Comparison of ENCODE assay signal across 16 mouse cellular contexts in genomic region chr5:72791789-72792188, GRCm38 (mm10). TPM values are rescaled to one million over a fixed set of nuclear protein-coding genes. Genes with fewer than 3 reads are reported as not detected.
DNase-seq lines count a peak whose midpoint lies in the region; ATAC-seq and TF ChIP-seq lines count a peak whose summit lies in the region.
"Had no signal": no experiment of that assay in that cellular context is flagged by ENCODE, and none has a peak within 500 bp of the region (broad histone marks: within the 10 kb centered on the region; RNA-seq: fewer than 3 reads in every experiment).

No protein-coding gene starts in this region.

- no peak overlapping the region for H3K4me3 ChIP-seq in intestine, postnatal 0 days (ENCODE audit: low read depth, low read length)
- no peak overlapping the region for H3K4me3 ChIP-seq in kidney, postnatal 0 days (replicated peaks; ENCODE audit: low read depth, low read length)
- H3K4me3 ChIP-seq in macrophage (ENCODE audit: inconsistent target) = no peak overlapping the region

- WGBS in intestine, postnatal 0 days = 3% methylated on average over 6 of the region's 6 CpGs
- WGBS in kidney, postnatal 0 days = 7% methylated on average over 6 of the region's 6 CpGs
- 61% methylated on average over 4 of the region's 6 CpGs for WGBS in macrophage (ENCODE audit: missing documents)

- H3K4me2 ChIP-seq in intestine, postnatal 0 days (replicated peaks; ENCODE audit: low read depth) = no peak overlapping the region
- H3K4me2 ChIP-seq in kidney, postnatal 0 days (ENCODE audit: low read length) = no peak overlapping the region

- no peak for DNase-seq in frontal cortex, postnatal 36 days (ENCODE audit: low spot score in 2 of 2)
- peak; percentile 67 for DNase-seq in kidney, postnatal 0 days (ENCODE audit: low spot score)
- DNase-seq in c-Kit-positive CD71-positive TER-119-positive erythroid progenitor cells, embryonic 14.5 days (ENCODE audit: low spot score) = no peak
- DNase-seq in yolk sac, embryonic 10.5 days (ENCODE audit: low spot score) = no peak
- no peak for DNase-seq in thymus, postnatal 14 days
- DNase-seq: adrenal gland, postnatal 25 days; cerebellum, adult 9-11 months; liver, postnatal 0 days; midbrain, embryonic 14.5 days; thymus, postnatal 4 days had no signal

- no peaks in the 10 kb centered on the region for H3K9me3 ChIP-seq in intestine, postnatal 0 days (ENCODE audit: control insufficient read depth)
- no peaks in the 10 kb centered on the region for H3K9me3 ChIP-seq in kidney, postnatal 0 days (replicated peaks; ENCODE audit: low read length)

- peaks cover 81% of the 10 kb centered on the region for H3K79me2 ChIP-seq in macrophage (ENCODE audit: inconsistent target)

- H3K27me3 ChIP-seq in intestine, postnatal 0 days (replicated peaks; ENCODE audit: control insufficient read depth, insufficient read depth, low read length) = no peaks in the 10 kb centered on the region
- no peaks in the 10 kb centered on the region for H3K27me3 ChIP-seq in kidney, postnatal 0 days (ENCODE audit: insufficient read depth, low read length)
- H3K27me3 ChIP-seq: CH12.LX had no signal

- peak; percentile 65 for ATAC-seq in frontal cortex, adult (ENCODE audit: low TSS enrichment)
- peak; percentile 57; the same call in 1 of the 2 replicates for ATAC-seq in intestine, postnatal 0 days
- peak; percentile 93 for ATAC-seq in kidney, postnatal 0 days (replicated peaks; ENCODE audit: low FRiP score, low read depth)
- ATAC-seq: liver, postnatal 0 days had no signal

- peaks cover 4% of the 10 kb centered on the region; the same call in 1 of the 2 replicates for H3K4me1 ChIP-seq in intestine, postnatal 0 days (replicated peaks; ENCODE audit: control insufficient read depth, insufficient read depth, low read length)
- no peaks in the 10 kb centered on the region; the same call in 1 of the 2 replicates for H3K4me1 ChIP-seq in kidney, postnatal 0 days (replicated peaks; ENCODE audit: insufficient read depth, low read length)

- no peak overlapping the region for H3K27ac ChIP-seq in intestine, postnatal 0 days (ENCODE audit: low read depth, low read length)
- peak overlapping the region; percentile 47; the same call in 1 of the 2 replicates for H3K27ac ChIP-seq in kidney, postnatal 0 days
- 0 out of 2 replicates have a peak overlapping the region, but pooled peaks have one; percentile 10 for H3K27ac ChIP-seq in macrophage

- H3K36me3 ChIP-seq in intestine, postnatal 0 days (ENCODE audit: control insufficient read depth, insufficient read depth) = no peaks in the 10 kb centered on the region
- no peaks in the 10 kb centered on the region for H3K36me3 ChIP-seq in kidney, postnatal 0 days (ENCODE audit: insufficient read depth, low read length)
- H3K36me3 ChIP-seq in macrophage (ENCODE audit: inconsistent target) = peaks cover 20% of the 10 kb centered on the region

- H3K9ac ChIP-seq in intestine, postnatal 0 days (ENCODE audit: low read depth, low read length) = no peak overlapping the region
- H3K9ac ChIP-seq in kidney, postnatal 0 days (ENCODE audit: low read depth, low read length) = no peak overlapping the region
- H3K9ac ChIP-seq: liver, postnatal 0 days had no signal

- TF ChIP-seq CTCF in intestine, postnatal 0 days (IDR thresholded peaks at IDR 0.05; ENCODE audit: low read depth) = no peak
- no peak for TF ChIP-seq CTCF in kidney, postnatal 0 days (IDR thresholded peaks at IDR 0.05; ENCODE audit: low read depth)

RNA-seq across cellular contexts. Expression of gene Txk, which starts 39.2 kb away (rescaled TPM):
- 0.39 and 0.44 TPM in 2 replicates for polyA plus RNA-seq in intestine, postnatal 0 days (2015; fragmentation: Nextera tagmentation; extraction: Ambion mirVana)
- polyA plus RNA-seq in kidney, postnatal 0 days (2015; fragmentation: Nextera tagmentation; extraction: Ambion mirVana) = 0.45 and 0.78 TPM in 2 replicates
- total RNA-seq in macrophage (2018; cell fraction: chromatin; rRNA removed) = 10 to 100 TPM in 10 of 26 experiments, 1 to 10 TPM in 16; 2.0 to 22.4 (median 7.5) TPM
- under 1 TPM; 0.03 to 0.77 (median 0.22) TPM for total RNA-seq in macrophage (2018; cell fraction: cytosol; rRNA removed)
- total RNA-seq in macrophage (2018; cell fraction: nucleus; rRNA removed) = 10 to 100 TPM in 5 of 26 experiments, 1 to 10 TPM in 21; 1.2 to 19.6 (median 6.6) TPM
- 0.06 to 0.37 TPM (median 0.27 TPM) in 3 replicates for polyA plus RNA-seq in macrophage (2018)
- total RNA-seq: adrenal gland, postnatal 25 days; layer of hippocampus, postnatal 14 days had no signal
- polyA plus RNA-seq: neural tube, embryonic 11.5 days had no signal
